Mouse (Mus musculus) T-helper 1 cell (primary cell): ENCODE measurements around the gene Rimbp2.
"Not testable (repeated sequence)": the region's sequence is repeated elsewhere in the genome, so short reads cannot be mapped to it uniquely, and the experiment has no call there.

ENCODE experiments used
- in situ Hi-C: fragments of 300-600 bp; cut with MboI, MseI; formaldehyde crosslinking; loops from one replicate; pipeline ENCODE4 v1.15.1; 2025; ENCODE audit warnings: high pct_unique_total_duplicates

Gene Rimbp2

DNA sequence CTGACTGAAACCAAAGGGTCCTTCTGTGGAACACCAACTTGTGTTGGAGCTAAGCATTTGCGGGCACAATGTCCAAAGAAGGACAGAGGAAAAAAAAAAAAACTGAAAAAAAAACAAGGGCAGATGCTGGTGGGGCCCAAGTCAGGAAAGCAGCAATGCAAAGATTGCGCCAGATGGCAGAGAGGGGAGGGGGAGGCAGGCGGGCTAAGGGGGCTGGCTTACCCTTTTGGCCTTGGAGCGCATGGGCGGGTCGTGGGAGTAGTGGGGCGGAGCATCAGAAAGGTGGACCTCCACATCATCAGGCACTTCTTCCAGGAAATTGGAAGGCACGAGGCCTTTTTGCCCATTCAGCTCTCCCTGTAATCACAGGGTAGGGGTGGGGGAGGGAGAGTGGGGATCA lies 192.2 kb downstream of the Rimbp2 start:
- in situ Hi-C loops: no loop called here

GRCm38 (mm10) chr5:128746261-128746660 lies 207.0 kb downstream of the Rimbp2 start:
- in situ Hi-C loops: no loop called here

- in situ Hi-C loops: no loop called here
Observed at GRCm38 (mm10) chr5:128745206-128745605, 208.1 kb downstream of the Rimbp2 start.

DNA sequence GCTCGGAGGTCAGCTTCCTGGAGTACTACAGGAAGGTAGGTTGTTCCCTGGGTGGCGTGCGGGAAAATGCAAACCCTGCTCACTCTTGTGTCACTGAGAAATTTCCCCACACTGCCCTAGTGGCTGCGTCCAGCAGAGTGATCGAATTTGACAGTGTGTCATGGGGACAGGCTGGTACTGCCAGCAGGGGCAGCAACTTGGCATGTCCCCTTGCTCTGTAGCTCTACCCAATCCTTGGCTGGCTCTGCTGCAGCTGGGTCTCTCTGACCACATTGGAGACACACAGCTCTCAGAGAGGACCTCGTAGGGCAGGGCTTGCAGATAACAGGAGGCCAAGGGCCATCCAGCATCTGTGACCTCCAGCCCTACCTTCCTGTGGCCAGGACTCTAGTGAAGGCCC lies 208.9 kb downstream of the Rimbp2 start:
- in situ Hi-C loops: no loop called here

- in situ Hi-C loops: no loop called here
Observed at GRCm38 (mm10) chr5:128739838-128740171, 213.5 kb downstream of the Rimbp2 start.

DNA sequence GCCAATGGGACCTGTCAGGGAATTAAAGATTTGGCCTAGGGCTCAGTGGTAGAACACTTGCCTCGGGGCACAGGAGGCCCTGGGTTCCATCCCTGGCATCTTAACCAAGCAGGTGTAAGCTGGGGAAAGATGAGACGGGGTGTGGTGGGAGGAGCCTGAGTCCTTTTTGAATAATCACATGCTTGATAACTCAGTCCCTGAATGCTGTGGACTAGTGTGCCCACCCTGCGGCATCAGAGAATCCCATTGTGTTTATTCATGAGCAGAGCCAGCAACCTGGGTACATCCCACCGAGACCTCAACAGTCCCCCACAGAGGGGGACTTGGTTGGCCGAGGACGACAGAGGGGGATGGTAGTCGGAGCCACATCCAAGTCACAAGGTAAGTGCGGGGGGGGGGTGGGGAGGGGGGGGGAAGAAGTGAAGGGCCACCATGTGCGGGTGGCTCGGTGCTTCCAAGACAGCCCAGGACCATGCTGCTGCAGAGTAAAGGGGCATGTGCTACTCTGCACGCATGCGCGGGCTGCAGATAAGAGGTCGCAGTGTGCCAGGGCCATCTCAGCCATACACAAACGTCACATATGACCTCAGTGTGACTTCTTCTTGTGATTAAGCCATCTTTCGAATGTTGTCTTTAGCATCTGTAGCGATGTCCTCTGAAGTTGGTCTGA lies 214.0 kb downstream of the Rimbp2 start:
- in situ Hi-C loops: no loop called here

GRCm38 (mm10) chr5:128735921-128736320 lies 217.4 kb downstream of the Rimbp2 start:
- in situ Hi-C loops: no loop called here

DNA sequence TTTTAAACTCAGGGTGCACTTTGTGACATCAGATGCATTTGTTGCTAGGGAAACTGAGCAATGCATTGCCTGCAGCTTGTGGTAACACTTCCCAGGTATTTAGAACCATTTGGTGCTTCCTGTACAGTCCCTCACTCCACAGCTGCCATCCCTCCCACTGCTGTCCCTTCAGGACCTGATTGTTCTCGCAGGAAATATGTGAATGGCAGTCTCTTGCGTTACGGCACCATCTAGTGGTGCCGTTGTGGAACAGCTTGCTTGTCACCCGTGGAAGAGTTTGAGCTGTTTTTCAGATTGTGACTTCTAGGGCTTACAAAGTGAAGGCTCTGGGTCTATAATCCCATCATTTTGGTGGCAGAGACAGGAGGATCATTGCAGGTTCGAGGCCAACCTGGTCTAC lies 219.3 kb downstream of the Rimbp2 start:
- in situ Hi-C loops: no loop called here

DNA sequence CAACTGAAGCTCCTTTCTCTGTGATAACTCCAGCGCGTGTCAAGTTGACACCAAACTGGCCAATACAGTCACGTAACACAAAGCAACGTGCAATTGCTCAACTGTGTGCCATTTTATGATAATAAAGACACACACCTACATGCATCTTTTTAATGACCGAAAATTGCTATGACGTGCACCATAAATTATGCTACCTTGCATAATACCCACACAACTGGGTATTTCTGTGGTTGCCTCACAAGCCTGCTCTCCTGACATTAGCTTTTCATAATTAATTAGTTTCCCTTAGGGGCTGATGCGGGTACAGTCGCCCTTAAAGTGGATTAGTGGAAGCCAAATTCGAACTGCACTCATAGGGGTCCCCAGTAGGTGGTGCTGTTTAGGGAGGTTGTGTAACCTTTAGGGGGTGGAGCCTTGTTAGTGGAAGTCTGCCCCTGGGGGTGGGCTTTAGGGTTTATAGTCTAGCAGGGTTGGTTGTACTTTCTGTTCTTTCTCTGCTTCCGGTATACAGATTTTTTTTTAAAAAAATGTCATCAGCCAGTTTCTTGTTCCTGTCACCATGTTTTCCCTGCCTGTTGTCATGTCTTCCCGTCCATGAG lies 220.8 kb downstream of the Rimbp2 start:
- in situ Hi-C loops: no loop called here

DNA sequence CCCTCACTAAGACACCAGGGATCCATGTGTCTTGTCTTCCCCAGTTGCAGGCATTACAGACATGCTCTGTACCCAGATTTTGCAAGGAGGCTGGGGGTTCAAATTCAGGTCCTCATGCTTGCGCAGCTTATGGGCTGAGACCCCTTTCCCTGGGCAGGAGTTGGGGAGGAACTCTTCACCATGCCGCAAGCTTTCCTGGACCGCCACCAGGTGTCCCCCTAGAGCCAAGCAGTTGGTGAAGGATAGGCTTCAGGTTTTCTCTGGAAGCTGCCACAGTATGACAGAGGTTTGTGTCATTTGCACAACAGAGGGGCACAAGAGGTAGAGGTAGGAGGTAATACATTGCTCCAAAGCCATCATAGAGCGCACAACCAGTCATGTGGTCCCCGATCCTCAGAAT lies 222.7 kb downstream of the Rimbp2 start:
- in situ Hi-C loops: no loop called here

DNA sequence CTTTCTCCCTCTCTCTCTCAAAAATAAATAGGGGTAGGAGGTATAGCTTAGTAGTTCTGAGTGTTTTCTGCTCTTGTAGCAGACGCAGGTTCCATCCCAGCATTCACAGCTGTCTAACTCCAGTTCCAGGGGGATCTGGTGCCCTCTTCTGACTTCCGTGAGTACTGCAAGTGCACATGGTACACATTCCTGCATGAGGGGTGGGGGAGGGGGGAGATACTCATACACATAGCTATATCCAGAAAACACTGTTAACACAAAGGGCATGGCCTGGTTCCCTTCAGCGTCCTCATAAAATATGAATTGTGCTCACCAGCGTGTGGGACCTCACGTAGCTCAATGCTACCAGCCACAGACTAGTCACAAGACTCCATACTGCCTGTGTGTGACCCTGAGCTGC lies 223.9 kb downstream of the Rimbp2 start:
- in situ Hi-C loops: no loop called here

DNA sequence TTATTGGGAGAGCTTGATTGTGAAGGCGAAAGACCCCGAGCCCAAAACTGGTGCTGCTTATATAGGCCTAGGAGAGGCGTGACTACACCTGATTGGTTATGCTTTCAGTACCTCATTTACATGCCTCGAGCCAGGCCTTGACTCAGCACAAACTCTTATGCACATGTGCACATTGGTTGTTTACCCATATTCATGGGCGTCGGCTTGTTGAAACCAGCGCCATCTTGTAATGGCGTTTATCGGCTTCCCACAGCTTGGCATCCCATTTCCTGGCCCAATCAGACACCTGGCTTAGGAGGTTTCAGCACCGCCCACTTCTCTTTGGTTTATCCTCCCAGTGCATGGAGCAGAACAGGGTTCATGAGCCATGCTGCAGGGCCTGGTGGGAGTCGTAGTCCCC lies 232.8 kb downstream of the Rimbp2 start:
- in situ Hi-C loops: not testable (repeated sequence)

DNA sequence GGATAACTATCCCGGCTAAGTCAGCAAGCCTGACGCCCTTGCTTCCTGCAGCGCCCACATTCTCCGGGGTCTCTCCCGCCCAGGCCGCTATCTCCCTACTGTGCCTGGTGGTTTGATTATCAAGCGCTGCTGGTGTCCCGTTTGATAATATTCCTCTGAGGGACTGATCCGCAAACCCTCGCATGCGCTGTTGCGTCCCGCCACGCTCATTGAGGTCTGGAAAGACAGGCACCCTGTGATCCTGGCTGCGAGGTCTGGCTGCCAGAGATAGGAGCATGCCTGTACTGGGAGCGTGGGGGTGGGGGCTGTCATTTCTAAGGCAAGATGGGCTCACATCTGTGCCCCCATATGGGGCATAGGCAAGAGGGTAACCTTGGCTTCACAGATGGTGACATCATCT lies 238.1 kb downstream of the Rimbp2 start:
- in situ Hi-C loops: no loop called here

DNA sequence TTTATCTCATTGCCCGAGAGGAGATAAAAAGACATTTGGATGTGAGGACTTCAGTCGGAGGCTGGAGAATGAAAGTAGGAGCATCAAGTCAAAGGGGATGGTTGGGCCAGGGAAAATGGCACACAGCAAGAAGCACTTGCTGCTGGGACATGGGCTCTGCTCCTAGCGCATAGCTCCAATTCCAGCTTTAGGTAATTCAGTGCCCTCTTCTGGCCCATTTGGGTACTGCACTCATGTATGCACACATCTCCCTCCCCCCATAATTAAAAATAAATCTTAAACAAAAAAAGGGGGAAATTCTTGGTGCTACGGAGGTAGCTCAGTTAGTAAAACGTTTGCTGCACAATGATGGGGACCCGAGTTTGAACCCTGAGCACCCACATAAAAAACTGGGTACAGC lies 241.4 kb downstream of the Rimbp2 start:
- in situ Hi-C loops: no loop called here

- in situ Hi-C loops: no loop called here
Observed at GRCm38 (mm10) chr5:128710596-128710995, 242.7 kb downstream of the Rimbp2 start.

- in situ Hi-C loops: no loop called here
Observed at GRCm38 (mm10) chr5:128708929-128709328, 244.4 kb downstream of the Rimbp2 start.
